Mouse (Mus musculus) midbrain, embryonic 13.5 days (tissue): ENCODE measurements around the gene Dnah8. TPM values are rescaled to one million over a fixed set of nuclear protein-coding genes. Genes with fewer than 3 reads are reported as not detected.
A peak's percentile ranks its signal among the peaks of the same experiment; 100 is the strongest.
"Not testable (repeated sequence)": the region's sequence is repeated elsewhere in the genome, so short reads cannot be mapped to it uniquely, and the experiment has no call there.

Source experiments
- ATAC-seq: fragments of 200-750 bp; cut with Nextera tagmentation; 2 replicates; pipeline ENCODE4 v1.8.0; 2017; ENCODE audit warnings: mild to moderate bottlenecking, moderate TSS enrichment, moderate library complexity
- H3K27ac ChIP-seq: fragments of 300-500 bp; sonication (generic); 2 replicates; pipeline ENCODE4 v1.5.1; 2015; ENCODE audit warnings: inconsistent platforms, mild to moderate bottlenecking, moderate library complexity
- H3K27me3 ChIP-seq: fragments of 300-500 bp; sonication (generic); 2 replicates; pipeline ENCODE4 v1.6.1; 2015; ENCODE audit warnings: mild to moderate bottlenecking, inconsistent platforms
- H3K36me3 ChIP-seq: fragments of 300-500 bp; sonication (generic); 2 replicates; pipeline ENCODE4 v1.6.1; 2015; ENCODE audit warnings: mild to moderate bottlenecking, inconsistent platforms
- H3K4me1 ChIP-seq: fragments of 300-500 bp; sonication (generic); replicated peaks from 2 replicates; pipeline ENCODE4 v1.6.1; 2015; ENCODE audit warnings: inconsistent platforms
- H3K4me2 ChIP-seq: fragments of 300-500 bp; sonication (generic); replicated peaks from 2 replicates; pipeline ENCODE4 v1.6.1; 2015; ENCODE audit warnings: moderate library complexity, mild to moderate bottlenecking, inconsistent platforms
- H3K4me3 ChIP-seq: fragments of 300-500 bp; sonication (generic); replicated peaks from 2 replicates; pipeline ENCODE4 v1.5.1; 2015; ENCODE audit warnings: mild to moderate bottlenecking, inconsistent platforms
- H3K9ac ChIP-seq: fragments of 300-500 bp; sonication (generic); replicated peaks from 2 replicates; pipeline ENCODE4 v1.6.1; 2015; ENCODE audit warnings: mild to moderate bottlenecking, inconsistent platforms
- H3K9me3 ChIP-seq: fragments of 300-500 bp; sonication (generic); 2 replicates; pipeline ENCODE4 v1.6.1; 2016; ENCODE audit warnings: mild to moderate bottlenecking, inconsistent platforms
- WGBS: fragments of 180-500 bp; shearing (Covaris S2); methylation state at CpG from one replicate; pipeline ENCODE4 v1.1.7; 2015; 5-methylcytosine and 5-hydroxymethylcytosine counted together
- polyA plus RNA-seq: library from polyadenylated mRNA; unstranded; fragments of >200 nt; fragmentation: Nextera tagmentation; extraction: Ambion mirVana; gene quantifications from 2 replicates; pipeline ENCODE4 v1.2.1, GENCODE M21; 2015

The Dnah8 gene
- polyA plus RNA-seq, 1 experiment from 2014 or later, result 2.2 TPM

DNA sequence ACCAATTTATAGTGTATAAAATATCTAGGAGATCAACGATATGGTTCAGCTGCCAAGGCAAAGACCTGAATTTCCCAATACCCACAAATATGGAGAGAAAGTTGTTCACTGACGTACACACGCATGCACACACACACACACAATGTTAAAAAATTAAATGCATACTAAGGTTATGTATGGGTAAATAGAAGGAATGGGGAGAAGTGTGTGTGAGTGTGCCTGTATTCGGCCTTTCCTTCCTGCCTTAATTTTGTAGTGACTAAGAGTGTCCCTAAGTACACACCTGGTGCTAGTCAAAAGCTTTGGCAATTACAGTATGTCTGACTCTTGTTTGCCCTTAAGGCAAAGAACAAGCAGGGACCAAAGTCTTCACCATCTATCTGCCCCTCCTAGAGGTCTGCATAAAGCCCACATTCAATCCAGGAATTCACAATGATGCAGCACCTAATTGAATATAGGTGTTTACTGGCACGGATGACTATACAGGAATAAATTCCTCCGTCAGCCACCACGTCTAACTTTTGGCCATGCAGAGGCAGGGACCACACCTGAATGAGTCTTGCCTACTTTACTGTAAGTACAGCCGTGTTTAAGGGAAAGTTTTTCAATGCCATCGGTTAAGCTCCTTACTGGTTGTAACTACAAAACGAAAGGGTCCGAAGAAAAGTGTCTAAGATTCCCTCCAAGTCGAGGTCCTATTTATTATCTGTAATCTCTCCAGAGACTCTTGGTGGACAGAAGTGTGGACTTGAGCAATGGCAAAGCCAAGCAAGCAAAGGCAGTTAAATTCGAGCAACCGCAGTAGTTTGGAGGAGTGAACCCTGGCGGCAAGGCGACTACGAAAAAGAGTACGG is 12.7 kb upstream of the Dnah8 start:
- Histone ChIP-seq H3K9ac (peak overlapping the region; percentile 76), H3K36me3 (no peaks in the 10 kb centered on the region), H3K9me3 (no peaks in the 10 kb centered on the region), H3K4me1 (peaks cover 25% of the 10 kb centered on the region), H3K4me2 (peak overlapping the region; percentile 72), H3K27ac (peak overlapping the region; percentile 79; the same call in 1 of the 2 replicates), H3K27me3 (no peaks in the 10 kb centered on the region), H3K4me3 (peak overlapping the region; percentile 59)
- no peak for ATAC-seq
- 26% methylated on average over 18 of the region's 18 CpGs for WGBS

DNA sequence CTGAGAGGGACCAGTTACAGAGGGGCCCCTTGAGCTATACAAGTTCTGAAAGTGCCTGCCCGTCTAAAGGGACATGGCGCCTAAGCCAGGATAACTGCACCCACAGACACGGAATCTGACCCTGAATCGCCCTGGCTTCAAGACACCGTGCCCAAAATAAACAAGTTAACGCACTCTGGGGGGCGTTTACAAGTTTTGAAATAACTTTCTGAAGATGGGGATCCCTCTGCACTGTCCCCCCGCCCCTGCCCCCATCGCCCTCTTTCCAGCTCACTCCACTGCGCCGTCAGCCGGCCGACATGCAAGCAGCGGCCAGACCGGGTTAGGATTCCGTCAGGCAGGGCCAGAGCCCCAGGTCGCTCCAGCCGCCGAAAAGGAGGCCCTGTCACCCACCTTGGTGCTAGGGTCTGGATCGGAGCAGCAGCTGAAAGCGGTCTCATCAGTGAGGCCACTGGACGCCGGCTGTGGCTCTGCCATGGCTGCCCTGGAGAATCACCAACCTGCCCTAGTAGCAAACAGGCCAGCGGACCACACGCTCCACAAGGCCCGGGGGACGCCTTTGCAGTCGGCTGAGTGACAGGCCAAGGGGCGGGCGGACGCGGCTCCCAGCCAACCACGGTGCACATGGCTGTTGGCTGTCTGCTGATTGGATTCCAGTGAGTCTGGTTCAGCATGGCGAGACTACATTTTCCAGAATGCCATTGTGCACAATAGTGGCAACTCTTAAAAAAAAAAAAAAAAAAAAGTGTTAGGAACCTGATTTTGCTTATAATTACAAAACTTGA is 11.9 kb upstream of the Dnah8 start:
- peak; percentile 100 for ATAC-seq
- peak overlapping the region; percentile 59 for H3K4me3 ChIP-seq
- H3K27me3 ChIP-seq, result no peaks in the 10 kb centered on the region
- no peaks in the 10 kb centered on the region for H3K9me3 ChIP-seq
- peaks cover 24% of the 10 kb centered on the region for H3K4me1 ChIP-seq
- peak overlapping the region; percentile 76 for H3K9ac ChIP-seq
- under 1% methylated on average over 34 of the region's 34 CpGs for WGBS
- H3K36me3 ChIP-seq, result no peaks in the 10 kb centered on the region
- peak overlapping the region; percentile 72 for H3K4me2 ChIP-seq
- peak overlapping the region; percentile 79 for H3K27ac ChIP-seq

- no peak overlapping the region for H3K4me3 ChIP-seq
- H3K36me3 ChIP-seq, result no peaks in the 10 kb centered on the region
- no peak overlapping the region for H3K27ac ChIP-seq
- H3K4me2 ChIP-seq, result no peak overlapping the region
- H3K27me3 ChIP-seq, result no peaks in the 10 kb centered on the region
- no peaks in the 10 kb centered on the region for H3K9me3 ChIP-seq
- ATAC-seq, result no peak
- peaks cover 14% of the 10 kb centered on the region for H3K4me1 ChIP-seq
- no peak overlapping the region for H3K9ac ChIP-seq
Measured at GRCm38 (mm10) chr17:30613350-30613749, 10.8 kb upstream of the Dnah8 start.

DNA sequence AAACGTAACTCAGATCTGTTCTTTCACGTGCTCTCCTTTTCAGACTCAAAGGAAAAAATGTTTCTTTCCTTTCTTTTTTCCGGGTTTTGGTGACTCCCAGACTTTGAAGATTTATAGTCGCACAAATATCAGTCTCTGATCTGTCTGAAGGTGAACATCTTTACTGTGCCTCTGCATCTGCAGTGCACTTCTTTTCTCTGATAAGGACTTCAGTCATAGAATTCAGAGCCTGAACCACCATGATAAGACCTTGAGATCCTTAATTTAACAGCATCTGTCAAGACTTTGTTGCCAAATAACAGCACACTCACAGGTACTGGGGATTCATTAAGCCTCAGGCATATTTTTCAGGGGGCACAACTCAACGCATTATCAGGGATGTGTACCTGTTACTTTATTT is 8.0 kb upstream of the Dnah8 start:
- Histone ChIP-seq H3K9me3 (no peaks in the 10 kb centered on the region), H3K4me3 (no peak overlapping the region), H3K9ac (no peak overlapping the region), H3K27ac (no peak overlapping the region), H3K36me3 (no peaks in the 10 kb centered on the region), H3K4me1 (peaks cover 9% of the 10 kb centered on the region), H3K4me2 (no peak overlapping the region), H3K27me3 (no peaks in the 10 kb centered on the region)
- no peak for ATAC-seq
- WGBS, result 85% methylated on average over 5 of the region's 5 CpGs

DNA sequence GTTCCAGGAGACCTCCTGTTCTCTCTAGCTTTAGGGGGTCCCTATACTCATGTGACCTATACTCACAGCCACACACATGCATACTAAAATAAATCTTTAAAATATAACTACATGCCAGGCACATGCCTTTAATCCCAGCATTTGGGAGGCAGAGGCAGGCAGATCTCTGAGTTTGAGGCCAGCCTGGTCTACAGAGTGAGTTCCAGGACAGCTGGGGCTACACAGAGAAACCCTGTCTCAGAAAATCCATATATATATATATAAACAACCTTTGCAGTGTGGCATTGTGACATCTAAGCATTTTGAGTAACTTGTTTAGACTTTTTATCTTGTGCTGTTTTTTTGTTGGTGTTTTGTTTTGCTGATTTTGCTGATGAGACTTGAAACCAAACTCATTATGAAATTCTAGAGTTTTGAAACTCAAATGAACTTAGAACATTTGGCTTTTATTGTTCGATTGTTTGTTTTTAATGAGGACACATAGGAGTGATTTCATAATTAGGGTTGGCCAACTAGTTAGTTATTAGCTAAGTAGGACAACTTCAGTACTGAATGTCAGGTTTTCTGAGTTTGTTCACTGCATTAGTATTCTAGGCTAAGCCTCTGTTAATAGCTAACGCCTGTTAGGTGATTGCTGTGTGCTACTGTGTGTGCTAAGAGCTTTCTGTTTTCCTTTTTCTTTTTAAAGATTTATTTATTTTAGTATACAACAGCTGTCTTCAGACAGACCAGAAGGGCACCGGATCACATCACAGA is 5.8 kb upstream of the Dnah8 start:
- H3K27ac ChIP-seq, result no peak overlapping the region
- 84% methylated on average over 3 of the region's 3 CpGs for WGBS
- no peak for ATAC-seq

GRCm38 (mm10) chr17:30619153-30619552 is 5.0 kb upstream of the Dnah8 start:
- no peak for ATAC-seq
- H3K9me3 ChIP-seq, result no peaks in the 10 kb centered on the region
- 57% methylated on average over 2 of the region's 2 CpGs for WGBS

More for the DNA sequence above, 5.8 kb upstream of the Dnah8 start:
- no peaks in the 10 kb centered on the region for H3K27me3 ChIP-seq
- no peaks in the 10 kb centered on the region for H3K9me3 ChIP-seq
- no peaks in the 10 kb centered on the region for H3K36me3 ChIP-seq
- H3K4me3 ChIP-seq, result no peak overlapping the region
- H3K9ac ChIP-seq, result no peak overlapping the region
- H3K4me2 ChIP-seq, result no peak overlapping the region
- H3K4me1 ChIP-seq, result no peaks in the 10 kb centered on the region

GRCm38 (mm10) chr17:30620548-30620947 is 3.6 kb upstream of the Dnah8 start:
- Histone ChIP-seq H3K4me1 (no peaks in the 10 kb centered on the region), H3K9me3 (no peaks in the 10 kb centered on the region), H3K4me3 (no peak overlapping the region), H3K4me2 (no peak overlapping the region), H3K27ac (no peak overlapping the region), H3K36me3 (no peaks in the 10 kb centered on the region), H3K27me3 (no peaks in the 10 kb centered on the region), H3K9ac (no peak overlapping the region)
- no peak for ATAC-seq
- 77% methylated on average over 2 of the region's 2 CpGs for WGBS

More at GRCm38 (mm10) chr17:30619153-30619552, 5.0 kb upstream of the Dnah8 start:
- no peaks in the 10 kb centered on the region for H3K36me3 ChIP-seq
- no peak overlapping the region for H3K27ac ChIP-seq
- H3K4me3 ChIP-seq, result no peak overlapping the region
- H3K4me2 ChIP-seq, result no peak overlapping the region
- H3K4me1 ChIP-seq, result no peaks in the 10 kb centered on the region
- no peak overlapping the region for H3K9ac ChIP-seq
- H3K27me3 ChIP-seq, result no peaks in the 10 kb centered on the region

- H3K27me3 ChIP-seq, result no peaks in the 10 kb centered on the region
- H3K9ac ChIP-seq, result no peak overlapping the region
- no peak for ATAC-seq
- H3K4me2 ChIP-seq, result no peak overlapping the region
- WGBS, result 66% methylated on average over 4 of the region's 4 CpGs
- H3K9me3 ChIP-seq, result no peaks in the 10 kb centered on the region
- H3K4me1 ChIP-seq, result no peaks in the 10 kb centered on the region
- H3K36me3 ChIP-seq, result no peaks in the 10 kb centered on the region
- no peak overlapping the region for H3K4me3 ChIP-seq
- no peak overlapping the region for H3K27ac ChIP-seq
Measured at GRCm38 (mm10) chr17:30621450-30621849, 2.7 kb upstream of the Dnah8 start.

- H3K27ac ChIP-seq, result no peak overlapping the region
- WGBS, result 78% methylated on average over 3 of the region's 3 CpGs
- no peak for ATAC-seq
Measured at GRCm38 (mm10) chr17:30623200-30623599, 954 bp upstream of the Dnah8 start.

GRCm38 (mm10) chr17:30626719-30627118 is 2.6 kb downstream of the Dnah8 start, which contains the start of gene Glo1:
Glo1 (minus strand) TSS chr17:30626871.
- not testable (repeated sequence) for H3K4me2 ChIP-seq, H3K4me3 ChIP-seq, H3K9ac ChIP-seq, H3K27ac ChIP-seq, ATAC-seq, H3K36me3 ChIP-seq, H3K27me3 ChIP-seq, H3K4me1 ChIP-seq, H3K9me3 ChIP-seq
- no CpG with 5 or more reads among the region's 20 CpGs for WGBS

More at GRCm38 (mm10) chr17:30623200-30623599, 954 bp upstream of the Dnah8 start:
- H3K9me3 ChIP-seq, result no peaks in the 10 kb centered on the region
- H3K4me2 ChIP-seq, result no peak overlapping the region
- no peaks in the 10 kb centered on the region for H3K4me1 ChIP-seq
- no peak overlapping the region for H3K4me3 ChIP-seq
- H3K9ac ChIP-seq, result no peak overlapping the region
- no peaks in the 10 kb centered on the region for H3K27me3 ChIP-seq
- no peaks in the 10 kb centered on the region for H3K36me3 ChIP-seq

GRCm38 (mm10) chr17:30635367-30635766 is 11.2 kb downstream of the Dnah8 start:
- whole genome bisulfite sequencing, result 16% methylated on average over 16 of the region's 17 CpGs
- Histone ChIP-seq H3K36me3 (no peaks in the 10 kb centered on the region), H3K4me3 (0 out of 2 replicates have a peak overlapping the region, but pooled peaks have one; percentile 4), H3K9ac (no peak overlapping the region), H3K4me1 (0 out of 2 replicates have a peak, but pooled peaks cover 4% of the 10 kb centered on the region), H3K9me3 (no peaks in the 10 kb centered on the region), H3K27me3 (no peaks in the 10 kb centered on the region), H3K4me2 (peak overlapping the region; percentile 29), H3K27ac (no peak overlapping the region)
- ATAC-seq, result no peak
